Mouse (Mus musculus) bone marrow, adult 2 months (tissue): ENCODE measurements around the gene Rpa1.

Experiments
- CTCF ChIP-seq: fragments of 200-500 bp; IDR thresholded peaks from 2 replicates; pipeline ENCODE4 v1.5.1; 2011; ENCODE audit warnings: low read length, control low read depth; ENCODE audit not compliant: control insufficient read depth, insufficient read depth
- POLR2A ChIP-seq: fragments of 200-500 bp; IDR thresholded peaks from 2 replicates; pipeline ENCODE4 v1.6.1; 2011; ENCODE audit warnings: low read depth, mild to moderate bottlenecking, control low read depth, low read length, borderline replicate concordance; ENCODE audit not compliant: control insufficient read depth

- TF ChIP-seq CTCF (no peak), POLR2A (no peak)
These were observed 34.3 kb downstream of the Rpa1 start for GRCm38 (mm10) chr11:75313834-75314233.
